Mouse (Mus musculus) CH12.LX (cell line): ENCODE data around the gene Dnmbp. TPM values are rescaled to one million over a fixed set of nuclear protein-coding genes. Genes with fewer than 3 reads are reported as not detected.

Source experiments
- DNase-seq: peaks from one replicate; pipeline ENCODE4 v3.0.0-alpha.2; 2013; ENCODE audit errors: extremely low read depth
- H3K27ac ChIP-seq: 2 replicates; pipeline ENCODE4 v1.5.1; 2012; ENCODE audit warnings: low read depth, mild to moderate bottlenecking, control low read depth, moderate library complexity; ENCODE audit not compliant: insufficient read depth
- H3K27me3 ChIP-seq: replicated peaks from 2 replicates; pipeline ENCODE3; 2012; ENCODE audit warnings: inconsistent platforms
- H3K36me3 ChIP-seq, 2 experiments: replicated peaks in 1 of 2; 2 replicates each; pipeline versions ENCODE3 to v1.6.1; 2012; ENCODE audit warnings: inconsistent platforms in 1 of 2, low read length in 1 of 2, mild to moderate bottlenecking in 1 of 2, mixed read lengths in 1 of 2, moderate library complexity in 1 of 2; ENCODE audit not compliant: control insufficient read depth in 1 of 2, insufficient read depth in 1 of 2
- H3K4me1 ChIP-seq, 2 experiments: 2 replicates each; pipeline ENCODE4 v1.6.1; 2012; ENCODE audit warnings: inconsistent platforms in 1 of 2, moderate library complexity in 1 of 2; ENCODE audit not compliant: insufficient read depth in 2 of 2, control insufficient read depth in 1 of 2
- H3K4me2 ChIP-seq: 2 replicates; pipeline ENCODE4 v1.6.1; 2012; ENCODE audit warnings: low read depth, mild to moderate bottlenecking, control low read depth; ENCODE audit not compliant: poor library complexity, insufficient read depth, severe bottlenecking
- H3K4me3 ChIP-seq, 3 experiments: fragments of 150-350 bp in 1 of 3; sonication (generic) in 1 of 3; replicated peaks in 1 of 3; 2 replicates each; pipeline versions ENCODE3 to v1.5.1; 2011 to 2012; ENCODE audit warnings: low read depth in 2 of 3, low read length in 2 of 3, mild to moderate bottlenecking in 2 of 3, moderate library complexity in 2 of 3, control low read depth in 1 of 3, improper control_type of control experiment in 1 of 3, inconsistent platforms in 1 of 3, mixed read lengths in 1 of 3; ENCODE audit not compliant: poor library complexity in 1 of 3
- H3K79me2 ChIP-seq: replicated peaks from 2 replicates; pipeline ENCODE4 v1.6.1; 2012; ENCODE audit warnings: mild to moderate bottlenecking, moderate library complexity; ENCODE audit not compliant: control insufficient read depth, poor library complexity, insufficient read depth, severe bottlenecking; ENCODE audit errors: extremely low read depth
- H3K9ac ChIP-seq: 2 replicates; pipeline ENCODE4 v1.6.1; 2012; ENCODE audit warnings: low read depth, mild to moderate bottlenecking, control low read depth, moderate library complexity; ENCODE audit not compliant: insufficient read depth
- H3K9me3 ChIP-seq: replicated peaks from 2 replicates; pipeline ENCODE3; 2012; ENCODE audit warnings: low read length, inconsistent platforms, mixed read lengths
- BHLHE40 ChIP-seq: IDR thresholded peaks from 2 replicates; pipeline ENCODE4 v1.6.1; 2011; ENCODE audit warnings: mild to moderate bottlenecking, low read depth, low read length, improper control_type of control experiment
- CHD1 ChIP-seq: IDR thresholded peaks from 2 replicates; pipeline ENCODE4 v1.6.1; 2012; ENCODE audit warnings: low read depth, low read length, improper control_type of control experiment, inconsistent platforms
- CHD2 ChIP-seq: IDR thresholded peaks from 2 replicates; pipeline ENCODE4 v1.6.1; 2011; ENCODE audit warnings: low read length, improper control_type of control experiment
- CTCF ChIP-seq, 2 experiments: IDR thresholded peaks in 1 of 2; conservative IDR thresholded peaks in 1 of 2; 2 replicates each; pipeline ENCODE4 v1.5.1; 2011 to 2012; ENCODE audit warnings: low read depth in 2 of 2, low read length in 2 of 2, improper control_type of control experiment in 1 of 2, inconsistent platforms in 1 of 2, mild to moderate bottlenecking in 1 of 2, moderate library complexity in 1 of 2
- EP300 ChIP-seq: IDR thresholded peaks from 2 replicates; pipeline ENCODE4 v1.6.1; 2011; ENCODE audit warnings: low read length, improper control_type of control experiment
- GABPA ChIP-seq: IDR thresholded peaks from 2 replicates; pipeline ENCODE4 v1.6.1; 2012; ENCODE audit warnings: low read depth, low read length, improper control_type of control experiment, inconsistent platforms; ENCODE audit not compliant: insufficient replicate concordance
- HCFC1 ChIP-seq: IDR thresholded peaks from 2 replicates; pipeline ENCODE4 v1.6.1; 2012; ENCODE audit warnings: low read depth, mild to moderate bottlenecking, inconsistent platforms, low read length, improper control_type of control experiment
- IRF4 ChIP-seq: IDR thresholded peaks from 2 replicates; pipeline ENCODE4 v1.6.1; 2014; ENCODE audit warnings: low read depth, mild to moderate bottlenecking, inconsistent platforms, low read length, improper control_type of control experiment
- KAT2A ChIP-seq: IDR thresholded peaks from 2 replicates; pipeline ENCODE4 v1.6.1; 2012; ENCODE audit warnings: low read length, improper control_type of control experiment, inconsistent platforms; ENCODE audit not compliant: insufficient replicate concordance
- MAFK ChIP-seq: IDR thresholded peaks from 2 replicates; pipeline ENCODE4 v1.6.1; 2011; ENCODE audit warnings: low read length, improper control_type of control experiment; ENCODE audit not compliant: insufficient replicate concordance
- MAZ ChIP-seq: IDR thresholded peaks from 2 replicates; pipeline ENCODE4 v1.6.1; 2012; ENCODE audit warnings: low read depth, mild to moderate bottlenecking, inconsistent platforms, low read length, improper control_type of control experiment, moderate library complexity
- MYC ChIP-seq: IDR thresholded peaks from 2 replicates; pipeline ENCODE4 v1.6.1; 2011; ENCODE audit warnings: low read depth, mild to moderate bottlenecking, improper control_type of control experiment, low read length
- NELFE ChIP-seq: IDR thresholded peaks from 2 replicates; pipeline ENCODE4 v1.6.1; 2011; ENCODE audit warnings: low read depth, low read length, improper control_type of control experiment
- NRF1 ChIP-seq: IDR thresholded peaks from 2 replicates; pipeline ENCODE4 v1.6.1; 2014; ENCODE audit warnings: low read depth, mild to moderate bottlenecking, inconsistent platforms, low read length, improper control_type of control experiment, moderate library complexity
- PAX5 ChIP-seq: IDR thresholded peaks from 2 replicates; pipeline ENCODE4 v1.6.1; 2012; ENCODE audit warnings: low read length, inconsistent platforms, mixed read lengths
- POLR2AphosphoS2 ChIP-seq: IDR thresholded peaks from 2 replicates; pipeline ENCODE4 v1.6.1; 2011; ENCODE audit warnings: low read depth, low read length, improper control_type of control experiment
- RAD21 ChIP-seq: IDR thresholded peaks from 2 replicates; pipeline ENCODE4 v1.6.1; 2011; ENCODE audit warnings: low read depth, mild to moderate bottlenecking, low read length, improper control_type of control experiment, moderate library complexity
- RCOR1 ChIP-seq: conservative IDR thresholded peaks from 2 replicates; pipeline ENCODE4 v1.6.1; 2012; ENCODE audit warnings: low read depth, mild to moderate bottlenecking, inconsistent platforms, low read length, improper control_type of control experiment
- TBP ChIP-seq: conservative IDR thresholded peaks from 2 replicates; pipeline ENCODE4 v1.6.1; 2011; ENCODE audit warnings: low read depth, low read length, improper control_type of control experiment
- UBTF ChIP-seq: IDR thresholded peaks from 2 replicates; pipeline ENCODE4 v1.6.1; 2012; ENCODE audit warnings: low read depth, mild to moderate bottlenecking, inconsistent platforms, low read length, improper control_type of control experiment, moderate library complexity
- USF2 ChIP-seq: conservative IDR thresholded peaks from 2 replicates; pipeline ENCODE4 v1.6.1; 2011; ENCODE audit warnings: low read depth, low read length, improper control_type of control experiment
- ZC3H11A ChIP-seq: IDR thresholded peaks from 2 replicates; pipeline ENCODE4 v1.6.1; 2012; ENCODE audit warnings: low read depth, mild to moderate bottlenecking, inconsistent platforms, low read length, improper control_type of control experiment
- ZKSCAN1 ChIP-seq: IDR thresholded peaks from 2 replicates; pipeline ENCODE4 v1.6.1; 2012; ENCODE audit warnings: low read depth, inconsistent platforms, low read length, improper control_type of control experiment, borderline replicate concordance
- dilution Hi-C: fragments of 300-500 bp; cut with MboI; formaldehyde crosslinking; loops from 2 replicates; pipeline ENCODE4 v1.14.3; 2020; ENCODE audit warnings: low sequenced_read_pairs; ENCODE audit not compliant: extremely low pct_unique_long_range_greater_than_20kb, extremely low pct_ligation_motif_present
- in situ Hi-C: fragments of 300-500 bp; cut with MboI; formaldehyde crosslinking; loops from 3 replicates; pipeline ENCODE4 v1.14.3; 2019; ENCODE audit warnings: low sequenced_read_pairs, low pct_ligation_motif_present, low pct_unique_long_range_greater_than_20kb, mixed read lengths
- polyA plus RNA-seq: library from polyadenylated mRNA; unstranded; fragments of >175 nt; gene quantifications from 2 replicates; pipeline ENCODE4 v1.2.1, GENCODE M21; 2012; ENCODE audit warnings: low read depth; ENCODE audit not compliant: insufficient read length
- total RNA-seq, 2 experiments: library from RNA; depleted of rRNA; stranded (reverse); fragments of 300-350 nt in 1 of 2; fragments of >200 nt in 1 of 2; gene quantifications; 2 replicates each; pipeline ENCODE4 v1.2.3; 2012 to 2014

The Dnmbp gene
- total and polyA plus RNA-seq, 3 experiments, result 1.8 to 5.4 (median 2.3) TPM

DNA sequence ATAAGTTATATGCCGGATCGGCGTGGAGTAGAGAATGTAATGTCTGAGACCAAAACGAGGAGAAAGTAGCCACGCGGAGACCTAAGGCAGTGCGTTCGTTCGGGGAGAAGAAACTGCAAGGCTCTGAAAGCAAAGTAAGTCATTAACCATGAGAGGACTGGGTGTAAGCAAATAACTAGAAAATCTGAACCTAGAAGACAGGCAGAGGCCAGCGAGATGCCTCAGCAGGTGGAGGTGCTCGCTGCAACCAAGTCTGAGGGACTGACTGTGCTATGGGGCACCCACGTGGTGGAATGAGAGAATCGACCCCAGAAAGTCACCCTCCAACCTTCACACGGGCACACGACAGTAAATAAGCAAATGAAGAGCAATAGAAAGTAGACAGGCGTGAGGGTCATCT, 3.1 kb upstream of the Dnmbp start:
- no peak overlapping the region for H3K4me2 ChIP-seq

DNA sequence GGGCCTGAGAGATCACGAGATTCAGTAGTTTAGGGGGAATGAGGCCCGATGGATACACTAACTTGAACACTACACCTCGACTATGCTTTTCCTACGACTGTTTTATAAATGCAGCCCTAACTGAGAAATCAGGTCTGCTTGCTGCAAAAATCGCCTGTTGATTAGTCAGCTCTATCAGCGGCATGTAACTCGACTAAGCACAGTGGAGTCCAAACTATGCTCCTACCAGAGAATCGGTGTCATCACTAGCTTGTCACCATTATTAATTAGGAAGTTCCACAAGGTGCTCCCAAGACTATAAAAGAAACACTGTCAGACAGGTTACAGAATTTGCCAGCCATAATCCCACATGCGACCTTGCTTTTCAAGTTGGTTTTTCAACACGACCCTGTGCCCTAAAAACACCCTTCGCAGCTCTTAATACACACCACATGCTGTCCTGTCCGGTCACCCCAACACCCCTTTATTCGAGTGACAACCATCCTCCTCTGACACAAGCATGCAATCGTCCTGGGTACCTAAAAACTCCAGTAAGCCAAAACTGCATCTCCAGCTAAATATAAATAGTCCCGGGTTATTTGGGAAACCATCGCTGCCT, 721 bp downstream of the Dnmbp start:
- in situ Hi-C loops, result no loop called here
- dilution Hi-C loops, result no loop called here

More for the DNA sequence above, 3.1 kb upstream of the Dnmbp start:
- no peak for DNase-seq
- Histone ChIP-seq H3K4me3 (no peak overlapping the region), H3K27ac (no peak overlapping the region), H3K27me3 (no peaks in the 10 kb centered on the region), H3K9ac (no peak overlapping the region), H3K36me3 (no peaks in the 10 kb centered on the region), H3K79me2 (no peaks in the 10 kb centered on the region), H3K4me1 (peaks cover 7 to 25% of the 10 kb centered on the region in 2 experiments), H3K9me3 (no peaks in the 10 kb centered on the region)
- TF ChIP-seq MAZ (no peak), GABPA (no peak), BHLHE40 (peak; percentile 47), NRF1 (no peak), CTCF (conservative IDR thresholded peaks at IDR 0.05 in 1 of 2, IDR thresholded peaks at IDR 0.05 in 1 of 2; ENCODE audit: low read depth in 2 of 2, low read length in 2 of 2) (peak in 1 of 2 experiments; percentile 27; a peak in 1 of 4 replicates)
- in situ Hi-C loops, result no loop called here
- dilution Hi-C loops, result no loop called here

DNA sequence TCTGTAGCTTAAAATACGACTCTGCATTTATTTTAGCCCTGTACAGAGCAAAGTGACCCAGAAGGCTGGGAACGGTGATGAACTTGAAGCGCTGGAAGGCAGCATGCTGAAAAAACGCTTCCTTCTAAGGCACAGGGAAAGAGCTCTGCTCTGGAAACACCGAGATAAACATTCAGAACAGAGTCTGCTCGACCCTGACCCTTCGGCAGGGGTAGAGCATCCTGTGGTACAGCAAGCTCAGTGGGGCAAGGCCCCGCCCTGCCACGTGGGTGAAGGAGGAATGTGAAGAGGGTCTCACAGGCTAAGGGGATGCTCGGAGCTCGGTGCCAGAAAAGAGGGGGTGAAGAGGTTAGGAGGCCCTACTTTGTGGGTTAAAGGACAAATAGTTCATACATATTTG, 1.6 kb downstream of the Dnmbp start:
- dilution Hi-C loops, result no loop called here
- Histone ChIP-seq H3K36me3 (peaks cover 0 to 4% of the 10 kb centered on the region in 2 experiments), H3K9me3 (no peaks in the 10 kb centered on the region), H3K4me2 (no peak overlapping the region), H3K27me3 (no peaks in the 10 kb centered on the region), H3K4me3 (no peak overlapping the region), H3K27ac (no peak overlapping the region), H3K9ac (no peak overlapping the region), H3K79me2 (no peaks in the 10 kb centered on the region), H3K4me1 (peaks cover 5 to 25% of the 10 kb centered on the region in 2 experiments)
- TF ChIP-seq NELFE, result no peak
- TF ChIP-seq HCFC1, result no peak
- TF ChIP-seq IRF4, result no peak
- TF ChIP-seq MAFK, result no peak
- TF ChIP-seq MAZ, result no peak
- no peak for TF ChIP-seq TBP
- no peak for TF ChIP-seq KAT2A
- TF ChIP-seq RCOR1, result no peak
- no peak for TF ChIP-seq RAD21
- TF ChIP-seq USF2, result no peak
- TF ChIP-seq CHD1, result no peak
- no peak for TF ChIP-seq ZKSCAN1
- no peak for TF ChIP-seq POLR2AphosphoS2
- no peak for TF ChIP-seq CHD2
- no peak for TF ChIP-seq PAX5
- no peak for DNase-seq
- in situ Hi-C loops, result no loop called here

More for the DNA sequence above, 721 bp downstream of the Dnmbp start:
- Histone ChIP-seq H3K79me2 (no peaks in the 10 kb centered on the region), H3K27ac (no peak overlapping the region), H3K4me1 (peaks cover 7 to 25% of the 10 kb centered on the region in 2 experiments), H3K9me3 (no peaks in the 10 kb centered on the region), H3K4me3 (peak overlapping the region; percentile 59 to 62 (median 61))
- no peak for TF ChIP-seq MYC
- TF ChIP-seq ZKSCAN1, result no peak
- TF ChIP-seq EP300, result no peak
- TF ChIP-seq IRF4, result no peak
- no peak for TF ChIP-seq ZC3H11A
- no peak for TF ChIP-seq UBTF
- TF ChIP-seq, all 38 proteins: peak for 0
- Histone ChIP-seq H3K27me3 (no peaks in the 10 kb centered on the region), H3K36me3 (peaks cover 0 to 2% of the 10 kb centered on the region in 2 experiments), H3K4me2 (peak overlapping the region; percentile 96), H3K9ac (peak overlapping the region; percentile 48)
- no peak for DNase-seq
